Mouse (Mus musculus): ENCODE results near the gene Tmprss4. TPM values are rescaled to one million over a fixed set of nuclear protein-coding genes. Genes with fewer than 3 reads are reported as not detected.

Tmprss4 gene
- polyA plus RNA-seq, 1 experiment from 2014 or later, result 1.4 TPM

- Histone ChIP-seq H3K27me3 (ENCODE audit: control insufficient read depth, insufficient read depth, low read length) (no peaks in the 10 kb centered on the region), H3K4me2 (ENCODE audit: low read depth, low read length) (no peak overlapping the region), H3K27ac (ENCODE audit: low read length) (no peak overlapping the region), H3K36me3 (ENCODE audit: control insufficient read depth, insufficient read depth) (no peaks in the 10 kb centered on the region), H3K4me1 (ENCODE audit: control insufficient read depth, insufficient read depth, low read length) (no peaks in the 10 kb centered on the region), H3K9me3 (replicated peaks; ENCODE audit: control insufficient read depth, low read length) (no peaks in the 10 kb centered on the region), H3K9ac (ENCODE audit: low read length) (no peak overlapping the region), H3K4me3 (ENCODE audit: low read length) (no peak overlapping the region)
- ATAC-seq (replicated peaks; ENCODE audit: extremely low read depth, insufficient read depth, low FRiP score), result no peak
- 57% methylated on average over 7 of the region's 7 CpGs for WGBS
These were observed 32.9 kb upstream of the Tmprss4 start for GRCm38 (mm10) chr9:45236744-45237143.

- no peaks in the 10 kb centered on the region for H3K4me1 ChIP-seq (ENCODE audit: control insufficient read depth, insufficient read depth, low read length)
- no peak overlapping the region for H3K4me3 ChIP-seq (ENCODE audit: low read length)
- no peaks in the 10 kb centered on the region for H3K9me3 ChIP-seq (replicated peaks; ENCODE audit: control insufficient read depth, low read length)
- WGBS, result 48% methylated on average over 6 of the region's 6 CpGs
- H3K27ac ChIP-seq (ENCODE audit: low read length), result no peak overlapping the region
- H3K9ac ChIP-seq (ENCODE audit: low read length), result no peak overlapping the region
- H3K27me3 ChIP-seq (ENCODE audit: control insufficient read depth, insufficient read depth, low read length), result no peaks in the 10 kb centered on the region
- no peaks in the 10 kb centered on the region for H3K36me3 ChIP-seq (ENCODE audit: control insufficient read depth, insufficient read depth)
- ATAC-seq (replicated peaks; ENCODE audit: extremely low read depth, insufficient read depth, low FRiP score), result no peak
- no peak overlapping the region for H3K4me2 ChIP-seq (ENCODE audit: low read depth, low read length)
These were observed 31.9 kb upstream of the Tmprss4 start for GRCm38 (mm10) chr9:45235668-45236227.

- H3K36me3 ChIP-seq (ENCODE audit: control insufficient read depth, insufficient read depth), result no peaks in the 10 kb centered on the region
- no peaks in the 10 kb centered on the region for H3K4me1 ChIP-seq (ENCODE audit: control insufficient read depth, insufficient read depth, low read length)
- H3K4me3 ChIP-seq (ENCODE audit: low read length), result no peak overlapping the region
- WGBS, result 71% methylated on average over 8 of the region's 8 CpGs
- ATAC-seq (replicated peaks; ENCODE audit: extremely low read depth, insufficient read depth, low FRiP score), result no peak
- no peak overlapping the region for H3K4me2 ChIP-seq (ENCODE audit: low read depth, low read length)
- H3K9me3 ChIP-seq (replicated peaks; ENCODE audit: control insufficient read depth, low read length), result no peaks in the 10 kb centered on the region
- H3K9ac ChIP-seq (ENCODE audit: low read length), result no peak overlapping the region
- H3K27ac ChIP-seq (ENCODE audit: low read length), result no peak overlapping the region
- H3K27me3 ChIP-seq (ENCODE audit: control insufficient read depth, insufficient read depth, low read length), result no peaks in the 10 kb centered on the region
These were observed 25.5 kb upstream of the Tmprss4 start for GRCm38 (mm10) chr9:45229359-45229758.

- 13% methylated on average over 6 of the region's 6 CpGs for WGBS
- ATAC-seq (replicated peaks; ENCODE audit: extremely low read depth, insufficient read depth, low FRiP score), result 0 out of 2 replicates have a peak, but pooled peaks have one; percentile 41
- no peaks in the 10 kb centered on the region for H3K36me3 ChIP-seq (ENCODE audit: control insufficient read depth, insufficient read depth)
- peaks cover 2% of the 10 kb centered on the region; the same call in 1 of the 2 replicates for H3K4me1 ChIP-seq (ENCODE audit: control insufficient read depth, insufficient read depth, low read length)
- no peak overlapping the region for H3K4me2 ChIP-seq (ENCODE audit: low read depth, low read length)
- H3K9me3 ChIP-seq (replicated peaks; ENCODE audit: control insufficient read depth, low read length), result no peaks in the 10 kb centered on the region
- no peak overlapping the region for H3K4me3 ChIP-seq (ENCODE audit: low read length)
- H3K27me3 ChIP-seq (ENCODE audit: control insufficient read depth, insufficient read depth, low read length), result no peaks in the 10 kb centered on the region
- H3K9ac ChIP-seq (ENCODE audit: low read length), result no peak overlapping the region
- no peak overlapping the region for H3K27ac ChIP-seq (ENCODE audit: low read length)
These were observed 17.7 kb upstream of the Tmprss4 start for GRCm38 (mm10) chr9:45221567-45221966.

GRCm38 (mm10) chr9:45219644-45220043 is 15.8 kb upstream of the Tmprss4 start:
- H3K4me2 ChIP-seq (ENCODE audit: low read depth, low read length), result no peak overlapping the region
- 71% methylated on average over 3 of the region's 3 CpGs for WGBS
- peaks cover 2% of the 10 kb centered on the region; the same call in 1 of the 2 replicates for H3K4me1 ChIP-seq (ENCODE audit: control insufficient read depth, insufficient read depth, low read length)
- H3K9me3 ChIP-seq (replicated peaks; ENCODE audit: control insufficient read depth, low read length), result no peaks in the 10 kb centered on the region
- no peak for ATAC-seq (replicated peaks; ENCODE audit: extremely low read depth, insufficient read depth, low FRiP score)
- H3K4me3 ChIP-seq (ENCODE audit: low read length), result no peak overlapping the region
- H3K36me3 ChIP-seq (ENCODE audit: control insufficient read depth, insufficient read depth), result no peaks in the 10 kb centered on the region
- H3K27ac ChIP-seq (ENCODE audit: low read length), result no peak overlapping the region
- H3K9ac ChIP-seq (ENCODE audit: low read length), result no peak overlapping the region
- no peaks in the 10 kb centered on the region for H3K27me3 ChIP-seq (ENCODE audit: control insufficient read depth, insufficient read depth, low read length)

- Histone ChIP-seq H3K27ac (ENCODE audit: low read length) (no peak overlapping the region), H3K9me3 (replicated peaks; ENCODE audit: control insufficient read depth, low read length) (no peaks in the 10 kb centered on the region), H3K4me2 (ENCODE audit: low read depth, low read length) (no peak overlapping the region), H3K4me3 (ENCODE audit: low read length) (no peak overlapping the region), H3K36me3 (ENCODE audit: control insufficient read depth, insufficient read depth) (no peaks in the 10 kb centered on the region), H3K4me1 (ENCODE audit: control insufficient read depth, insufficient read depth, low read length) (no peaks in the 10 kb centered on the region), H3K27me3 (ENCODE audit: control insufficient read depth, insufficient read depth, low read length) (no peaks in the 10 kb centered on the region), H3K9ac (ENCODE audit: low read length) (no peak overlapping the region)
- 63% methylated on average over 11 of the region's 11 CpGs for WGBS
- ATAC-seq (replicated peaks; ENCODE audit: extremely low read depth, insufficient read depth, low FRiP score), result no peak
These were observed 11.8 kb upstream of the Tmprss4 start for GRCm38 (mm10) chr9:45215526-45216179.

GRCm38 (mm10) chr9:45212001-45212400 is 8.1 kb upstream of the Tmprss4 start:
- no peak overlapping the region for H3K9ac ChIP-seq (ENCODE audit: low read length)
- no peak for ATAC-seq (replicated peaks; ENCODE audit: extremely low read depth, insufficient read depth, low FRiP score)
- H3K9me3 ChIP-seq (replicated peaks; ENCODE audit: control insufficient read depth, low read length), result no peaks in the 10 kb centered on the region
- H3K27ac ChIP-seq (ENCODE audit: low read length), result no peak overlapping the region
- H3K4me3 ChIP-seq (ENCODE audit: low read length), result no peak overlapping the region
- H3K27me3 ChIP-seq (ENCODE audit: control insufficient read depth, insufficient read depth, low read length), result no peaks in the 10 kb centered on the region
- no peaks in the 10 kb centered on the region for H3K36me3 ChIP-seq (ENCODE audit: control insufficient read depth, insufficient read depth)
- H3K4me1 ChIP-seq (ENCODE audit: control insufficient read depth, insufficient read depth, low read length), result no peaks in the 10 kb centered on the region
- 73% methylated on average over 6 of the region's 6 CpGs for WGBS
- no peak overlapping the region for H3K4me2 ChIP-seq (ENCODE audit: low read depth, low read length)

- Histone ChIP-seq H3K9ac (ENCODE audit: low read length) (no peak overlapping the region), H3K36me3 (ENCODE audit: control insufficient read depth, insufficient read depth) (no peaks in the 10 kb centered on the region), H3K27me3 (ENCODE audit: control insufficient read depth, insufficient read depth, low read length) (no peaks in the 10 kb centered on the region), H3K9me3 (replicated peaks; ENCODE audit: control insufficient read depth, low read length) (no peaks in the 10 kb centered on the region), H3K4me2 (ENCODE audit: low read depth, low read length) (no peak overlapping the region), H3K4me3 (ENCODE audit: low read length) (no peak overlapping the region), H3K4me1 (ENCODE audit: control insufficient read depth, insufficient read depth, low read length) (no peaks in the 10 kb centered on the region), H3K27ac (ENCODE audit: low read length) (no peak overlapping the region; the same call in 1 of the 2 replicates)
- no peak for ATAC-seq (replicated peaks; ENCODE audit: extremely low read depth, insufficient read depth, low FRiP score)
- WGBS, result 63% methylated on average over 7 of the region's 7 CpGs
These were observed 3.3 kb upstream of the Tmprss4 start for GRCm38 (mm10) chr9:45207015-45207743.

- Histone ChIP-seq H3K4me1 (ENCODE audit: control insufficient read depth, insufficient read depth, low read length) (no peaks in the 10 kb centered on the region), H3K9me3 (replicated peaks; ENCODE audit: control insufficient read depth, low read length) (no peaks in the 10 kb centered on the region), H3K4me3 (ENCODE audit: low read length) (no peak overlapping the region), H3K9ac (ENCODE audit: low read length) (no peak overlapping the region), H3K4me2 (ENCODE audit: low read depth, low read length) (no peak overlapping the region), H3K36me3 (ENCODE audit: control insufficient read depth, insufficient read depth) (no peaks in the 10 kb centered on the region), H3K27me3 (ENCODE audit: control insufficient read depth, insufficient read depth, low read length) (no peaks in the 10 kb centered on the region), H3K27ac (ENCODE audit: low read length) (no peak overlapping the region)
- 62% methylated on average over 4 of the region's 4 CpGs for WGBS
- no peak for ATAC-seq (replicated peaks; ENCODE audit: extremely low read depth, insufficient read depth, low FRiP score)
These were observed 2.2 kb upstream of the Tmprss4 start for GRCm38 (mm10) chr9:45206121-45206520.
